Mouse (Mus musculus): ENCODE results near the gene A030003K21Rik.
"Not testable (repeated sequence)": the region's sequence is repeated elsewhere in the genome, so short reads cannot be mapped to it uniquely, and the experiment has no call there.

The A030003K21Rik gene

GRCm38 (mm10) chr1:82943295-82943694, at the start of gene A030003K21Rik:
Gene A030003K21Rik, minus strand, starts transcription at chr1:82943388.
- not testable (repeated sequence) for DNase-seq (ENCODE audit: low spot score in 2 of 2)

DNA sequence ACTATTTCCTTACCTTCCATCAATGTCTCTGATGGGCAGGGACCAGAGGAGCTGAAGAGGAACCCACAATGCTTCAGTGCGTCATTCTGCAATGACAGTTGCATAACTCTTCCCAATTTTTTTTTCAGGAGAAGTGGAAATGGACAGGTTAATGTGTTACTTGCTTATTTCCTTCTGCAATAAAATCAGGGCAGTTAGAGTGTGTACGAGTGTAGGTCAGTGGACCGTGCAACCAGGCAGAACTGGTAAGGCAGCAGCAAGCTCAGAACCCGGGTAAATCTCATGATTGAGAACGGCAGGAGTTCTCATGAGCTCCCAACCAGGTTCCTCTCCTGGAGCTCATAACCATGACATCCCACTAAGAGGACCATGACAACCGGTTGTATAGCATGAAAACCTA, 48.9 kb upstream of the A030003K21Rik start:
- no peak for DNase-seq (ENCODE audit: low spot score in 2 of 2)

- no peak for DNase-seq (ENCODE audit: low spot score in 2 of 2)
Measured at GRCm38 (mm10) chr1:82991596-82991995, 48.4 kb upstream of the A030003K21Rik start.

GRCm38 (mm10) chr1:82991062-82991461, 47.9 kb upstream of the A030003K21Rik start:
- DNase-seq (ENCODE audit: low spot score in 2 of 2): no peak

DNA sequence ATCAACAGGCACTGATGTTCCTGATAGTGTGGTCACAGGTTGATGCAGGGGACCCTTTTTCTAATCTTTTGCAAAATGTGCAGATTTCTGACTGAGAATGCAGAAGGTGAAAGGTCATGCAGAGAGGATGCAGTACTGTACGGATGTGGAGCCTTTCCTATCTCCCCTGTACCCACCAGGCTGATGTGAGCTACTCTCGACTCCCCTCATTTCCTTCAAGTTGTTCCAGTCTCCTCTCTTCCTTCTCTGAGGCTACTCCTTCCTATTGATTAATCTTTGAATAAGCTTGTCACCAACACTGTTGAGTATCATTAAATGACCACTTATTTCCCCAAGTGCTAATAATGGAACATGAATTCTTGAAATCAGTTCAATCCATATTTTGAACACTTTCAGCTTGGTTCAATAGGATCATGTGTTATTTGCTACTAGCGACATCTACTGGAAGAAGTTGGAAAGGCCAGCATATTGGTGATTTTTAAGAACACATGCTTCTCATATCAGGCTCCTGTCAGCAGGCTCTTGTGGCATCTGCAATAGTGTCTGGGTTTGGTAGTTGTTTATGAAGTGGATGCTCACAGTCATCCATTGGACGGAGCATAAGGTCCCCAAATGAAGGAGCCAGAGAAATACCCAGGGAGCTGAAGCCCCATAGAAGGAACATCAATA, 44.5 kb upstream of the A030003K21Rik start:
- no peak for DNase-seq (ENCODE audit: low spot score in 2 of 2)

DNA sequence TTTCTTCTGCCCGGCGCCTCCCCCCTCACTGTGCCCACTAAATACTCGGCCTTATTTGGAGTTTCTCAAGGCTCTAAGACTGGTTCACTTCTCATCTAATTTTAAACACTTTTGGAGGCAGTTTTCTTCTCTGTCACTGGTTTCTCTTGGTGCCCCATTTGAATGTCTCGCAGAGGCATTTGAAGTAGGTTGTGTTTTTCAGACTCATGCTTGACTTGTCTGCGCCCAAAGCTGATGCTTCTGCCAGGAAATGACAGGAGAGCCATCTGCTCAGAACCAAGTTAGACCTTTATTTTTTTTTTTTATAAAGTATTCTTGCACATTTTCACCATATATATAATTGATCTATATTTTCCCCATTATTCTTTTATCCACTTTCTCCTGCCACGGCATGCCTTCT, 43.5 kb upstream of the A030003K21Rik start:
- DNase-seq (ENCODE audit: low spot score in 2 of 2): no peak

- no peak for DNase-seq (ENCODE audit: low spot score in 2 of 2)
Measured at GRCm38 (mm10) chr1:82977840-82978239, 34.7 kb upstream of the A030003K21Rik start.

DNA sequence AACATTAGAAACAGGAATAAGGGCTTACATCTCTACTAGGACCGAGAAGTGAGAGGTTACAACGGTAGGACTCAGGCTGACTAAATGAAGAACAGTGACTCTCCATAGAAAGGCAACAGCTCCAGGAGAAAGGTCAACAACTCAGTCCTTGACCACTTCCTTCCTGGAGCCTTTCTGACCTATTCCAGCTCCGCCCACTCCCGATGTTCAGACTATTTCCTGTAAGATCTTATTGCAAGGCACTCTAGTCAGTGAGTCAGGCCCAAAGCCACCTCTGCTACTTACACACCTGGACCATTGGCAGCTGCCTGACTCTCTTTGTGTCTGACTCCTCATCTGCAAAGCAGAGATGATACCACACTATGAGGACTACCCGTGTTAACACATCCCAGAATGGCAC, 32.6 kb upstream of the A030003K21Rik start:
- no peak for DNase-seq (ENCODE audit: low spot score in 2 of 2)

DNA sequence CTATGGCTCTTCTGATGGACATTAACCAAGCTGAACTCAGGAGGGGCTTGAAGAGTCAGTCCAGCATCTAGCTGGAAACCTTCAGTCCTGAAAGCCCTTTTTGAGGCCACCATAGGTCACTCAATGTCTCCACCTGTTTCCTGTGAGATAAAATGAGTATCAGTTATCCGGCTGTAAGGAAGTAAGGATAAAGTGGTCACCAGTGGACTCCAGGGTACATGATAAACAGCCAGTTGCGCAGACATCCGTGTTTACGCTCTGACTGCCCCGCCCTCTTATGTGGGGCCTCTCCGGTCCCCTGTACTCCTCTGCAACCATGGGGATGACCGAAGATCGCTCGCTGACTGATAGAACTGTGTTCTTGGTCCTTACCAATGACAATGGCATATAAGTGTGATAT, 31.2 kb upstream of the A030003K21Rik start:
- no peak for DNase-seq (ENCODE audit: low spot score in 2 of 2)

DNA sequence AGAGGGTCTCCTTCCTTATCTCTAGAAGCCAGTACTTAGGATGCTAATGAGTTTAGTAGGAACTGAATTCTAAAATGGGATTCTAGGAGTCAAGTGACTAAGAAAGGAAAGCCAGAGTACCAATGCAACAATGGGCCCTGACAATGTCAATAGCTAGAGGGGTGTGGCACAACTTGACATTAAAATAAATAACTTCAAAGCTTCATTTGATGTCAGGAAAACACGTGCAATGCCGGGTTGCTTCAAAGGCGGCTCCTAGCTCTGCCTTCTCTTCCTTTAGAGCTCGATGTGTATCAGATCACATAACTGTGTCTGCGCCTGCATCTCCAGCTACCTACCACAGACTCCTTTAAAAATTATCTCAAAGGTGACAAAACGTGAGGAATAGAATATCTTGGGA, 30.7 kb upstream of the A030003K21Rik start:
- DNase-seq (ENCODE audit: low spot score in 2 of 2): no peak

- no peak for DNase-seq (ENCODE audit: low spot score in 2 of 2)
Measured at GRCm38 (mm10) chr1:82973244-82973643, 30.1 kb upstream of the A030003K21Rik start.

DNA sequence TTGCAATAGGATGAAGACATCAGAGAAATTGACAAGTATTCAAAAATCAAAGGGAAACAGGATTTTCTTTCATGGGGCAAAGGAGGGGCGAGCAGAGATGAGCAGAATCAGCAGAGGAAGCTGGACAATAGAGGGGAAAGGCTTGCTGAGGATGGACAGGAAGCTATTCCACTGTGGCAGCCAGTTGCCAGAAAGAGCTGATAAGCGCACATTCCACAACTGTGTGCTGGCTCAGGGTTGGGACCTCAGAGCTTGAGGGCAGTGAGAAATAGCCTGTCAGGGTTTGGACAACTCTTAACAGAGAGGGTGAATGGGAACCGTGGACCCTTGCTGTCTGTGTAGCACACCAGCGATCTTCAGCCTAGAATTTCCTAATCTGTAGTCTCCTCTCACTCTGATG, 28.9 kb upstream of the A030003K21Rik start:
- peak in 1 of 2 experiments; percentile 9 for DNase-seq (ENCODE audit: low spot score in 2 of 2)

DNA sequence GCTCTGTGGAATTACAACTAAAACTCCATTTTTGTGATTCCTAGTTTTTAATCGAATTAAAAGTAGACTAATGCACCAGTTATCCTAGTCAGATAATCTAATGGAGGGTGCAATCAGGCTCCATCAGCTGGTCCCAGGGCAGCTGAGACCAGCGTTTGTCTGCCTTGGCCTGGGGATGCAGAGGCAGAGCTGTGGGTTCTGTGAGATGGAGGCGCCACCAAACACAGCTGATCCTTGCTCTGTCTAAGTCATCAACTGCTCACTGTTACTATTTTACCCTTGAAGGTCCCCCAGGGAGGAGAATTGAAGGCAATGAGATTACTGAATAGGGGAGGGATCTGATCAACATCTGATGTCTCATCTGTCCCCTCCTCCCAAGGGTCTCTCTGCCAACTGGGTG, 23.2 kb upstream of the A030003K21Rik start:
- no peak for DNase-seq (ENCODE audit: low spot score in 2 of 2)

DNA sequence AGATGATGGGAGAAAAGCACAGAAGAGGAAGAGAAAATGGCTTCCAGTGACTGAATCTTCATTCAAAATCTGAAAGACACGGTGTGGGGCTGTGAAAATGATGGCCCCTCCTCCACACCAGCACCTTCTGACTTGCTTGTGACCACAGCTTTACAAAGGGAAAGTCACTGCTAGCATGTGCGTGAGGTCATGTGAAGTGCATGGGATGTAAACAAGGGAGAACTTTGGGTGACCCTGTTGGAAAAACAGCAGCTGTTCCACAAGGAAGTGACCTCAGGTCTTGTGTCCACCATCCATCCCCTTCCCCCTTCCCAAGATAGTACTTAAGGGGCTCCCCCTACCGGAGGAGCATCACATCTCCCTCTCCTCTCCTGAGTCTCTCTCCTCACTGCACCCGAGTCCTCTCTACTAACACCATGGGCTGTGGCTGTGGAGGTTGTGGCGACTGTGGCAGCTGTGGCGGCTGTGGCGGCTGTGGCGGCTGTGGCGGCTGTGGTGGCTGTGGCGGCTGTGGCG, 16.7 kb upstream of the A030003K21Rik start, which contains the start of gene Gm47955:
Gene Gm47955 (plus strand): TSS at position 417 of the 516 bp plus-strand sequence.
- no peak for DNase-seq (ENCODE audit: low spot score in 2 of 2)

DNA sequence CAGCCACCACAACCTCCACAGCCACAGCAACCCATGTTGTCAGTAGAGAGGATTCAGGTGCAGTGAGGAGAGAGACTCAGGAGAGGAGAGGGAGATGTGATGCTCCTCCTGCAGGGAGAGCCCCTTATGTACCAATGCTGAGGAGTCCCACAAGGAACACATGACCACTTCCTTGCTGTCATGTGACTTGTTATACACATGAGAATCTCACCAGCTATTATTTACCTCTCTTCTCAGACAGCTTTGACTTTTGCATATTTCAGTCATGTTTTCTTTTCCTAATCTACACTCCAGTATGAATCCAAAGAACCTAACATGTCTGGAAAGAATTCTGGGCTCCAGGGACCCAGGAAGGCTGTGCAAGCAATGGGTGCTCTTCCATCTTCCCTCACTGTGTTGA, 12.7 kb upstream of the A030003K21Rik start, which contains the start of gene Gm7544:
Gene Gm7544 (minus strand): TSS at position 101 of the 400 bp plus-strand sequence.
- not testable (repeated sequence) for DNase-seq (ENCODE audit: low spot score in 2 of 2)

- no peak for DNase-seq (ENCODE audit: low spot score in 2 of 2)
Measured at GRCm38 (mm10) chr1:82948601-82949000, 5.4 kb upstream of the A030003K21Rik start.

GRCm38 (mm10) chr1:82946029-82946428, 2.8 kb upstream of the A030003K21Rik start:
- not testable (repeated sequence) for DNase-seq (ENCODE audit: low spot score in 2 of 2)

DNA sequence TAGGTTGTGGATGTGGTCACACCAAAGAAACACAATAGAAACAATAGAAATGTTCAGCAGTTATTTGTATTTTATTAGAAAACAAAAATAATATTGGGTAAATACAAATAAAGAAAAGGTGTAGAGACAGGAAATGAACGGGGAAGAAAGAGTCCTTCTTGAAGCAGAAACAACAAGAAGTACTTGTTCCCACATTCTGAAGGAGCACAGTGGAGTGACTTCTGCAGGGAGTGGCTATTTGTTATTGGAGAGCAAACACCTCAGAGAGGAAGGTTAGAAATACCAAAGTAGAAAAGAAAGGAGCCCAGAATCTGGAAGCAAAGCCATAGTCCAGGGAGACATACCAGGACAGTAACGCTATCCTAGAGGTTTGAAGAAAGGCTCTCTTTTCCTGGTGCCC, 683 bp downstream of the A030003K21Rik start:
- not testable (repeated sequence) for DNase-seq (ENCODE audit: low spot score in 2 of 2)

DNA sequence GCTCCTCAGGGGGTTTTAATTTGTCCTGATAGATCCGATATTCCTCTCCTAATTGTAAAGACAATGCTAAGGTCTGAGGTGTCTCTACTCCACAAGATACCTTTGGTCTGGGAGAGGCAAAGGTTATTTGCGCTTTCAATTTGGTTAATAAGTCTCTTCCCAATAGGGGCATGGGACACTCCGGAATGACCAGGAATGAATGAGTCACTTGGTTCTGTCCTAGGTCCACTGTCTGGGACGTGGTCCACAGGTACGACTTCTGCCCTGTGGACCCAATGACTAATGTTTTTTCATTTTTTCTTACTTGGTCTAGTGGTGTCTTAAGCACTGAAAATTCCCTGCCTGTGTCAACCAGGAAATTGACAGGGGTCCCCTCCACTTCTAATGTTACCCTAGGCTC, 4.5 kb downstream of the A030003K21Rik start:
- no peak for DNase-seq (ENCODE audit: low spot score in 2 of 2)

DNA sequence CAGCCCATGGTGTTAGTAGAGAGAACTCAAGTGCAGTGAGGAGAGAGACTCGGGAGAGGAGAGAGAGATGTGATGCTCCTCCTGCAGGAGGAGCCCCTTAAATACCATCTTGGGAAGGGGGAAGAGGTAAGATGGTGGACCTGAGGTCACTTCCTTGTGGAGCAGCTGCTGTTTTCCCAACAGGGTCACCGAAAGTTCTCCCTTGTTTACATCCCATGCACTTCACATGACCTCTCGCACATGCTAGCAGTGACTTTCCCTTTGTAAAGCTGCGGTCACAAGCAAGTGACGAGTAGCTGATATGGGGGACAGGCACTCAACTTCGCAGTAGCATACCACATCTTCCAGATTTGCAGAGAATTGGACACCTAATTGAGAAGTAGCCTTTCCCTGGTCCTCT, 11.9 kb downstream of the A030003K21Rik start, which contains the start of gene Gm6217:
Gene Gm6217 (minus strand): TSS at position 74 of the 400 bp plus-strand sequence.
- not testable (repeated sequence) for DNase-seq (ENCODE audit: low spot score in 2 of 2)

DNA sequence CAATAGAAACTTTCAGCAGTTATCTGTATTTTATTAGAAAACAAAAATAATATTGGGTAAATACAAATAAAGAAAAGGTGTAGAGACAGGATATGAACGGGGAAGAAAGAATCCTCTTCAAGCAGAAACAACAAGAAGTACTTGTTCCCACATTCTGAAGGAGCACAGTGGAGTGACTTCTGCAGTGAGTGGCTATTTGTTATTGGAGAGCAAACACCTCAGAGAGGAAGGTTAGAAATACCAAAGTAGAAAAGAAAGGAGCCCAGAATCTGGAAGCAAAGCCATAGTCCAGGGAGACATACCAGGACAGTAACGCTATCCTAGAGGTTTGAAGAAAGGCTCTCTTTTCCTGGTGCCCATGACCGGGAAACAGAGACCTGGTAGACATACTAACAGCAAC, 12.6 kb downstream of the A030003K21Rik start:
- DNase-seq (ENCODE audit: low spot score in 2 of 2): not testable (repeated sequence)

DNA sequence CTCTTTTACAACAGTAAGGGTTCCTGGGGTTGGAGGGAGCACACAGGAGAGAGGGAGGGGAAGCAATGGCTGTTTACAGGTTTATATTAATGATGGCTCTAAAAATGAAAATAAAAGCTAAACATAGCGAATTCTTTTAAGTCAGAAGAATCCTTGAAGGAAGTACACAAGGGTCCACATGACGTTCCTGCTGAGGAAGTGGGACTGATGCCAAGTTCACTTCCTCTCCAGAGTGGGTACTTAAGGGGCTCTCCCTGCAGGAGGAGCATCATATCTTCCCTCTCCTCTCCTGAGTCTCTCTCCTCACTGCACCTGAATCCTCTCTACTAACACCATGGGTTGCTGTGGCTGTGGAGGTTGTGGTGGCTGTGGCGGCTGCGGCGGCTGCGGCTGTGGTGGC, 18.5 kb downstream of the A030003K21Rik start, which contains the start of gene A030014E15Rik:
Gene A030014E15Rik (plus strand): TSS at position 268 of the 400 bp plus-strand sequence.
- DNase-seq (ENCODE audit: low spot score in 2 of 2): no peak

- not testable (repeated sequence) for DNase-seq (ENCODE audit: low spot score in 2 of 2)
Measured at GRCm38 (mm10) chr1:82913434-82913833, 29.8 kb downstream of the A030003K21Rik start.
